Comparison of ENCODE assay signal across 10 mouse cellular contexts in the genomic region with DNA sequence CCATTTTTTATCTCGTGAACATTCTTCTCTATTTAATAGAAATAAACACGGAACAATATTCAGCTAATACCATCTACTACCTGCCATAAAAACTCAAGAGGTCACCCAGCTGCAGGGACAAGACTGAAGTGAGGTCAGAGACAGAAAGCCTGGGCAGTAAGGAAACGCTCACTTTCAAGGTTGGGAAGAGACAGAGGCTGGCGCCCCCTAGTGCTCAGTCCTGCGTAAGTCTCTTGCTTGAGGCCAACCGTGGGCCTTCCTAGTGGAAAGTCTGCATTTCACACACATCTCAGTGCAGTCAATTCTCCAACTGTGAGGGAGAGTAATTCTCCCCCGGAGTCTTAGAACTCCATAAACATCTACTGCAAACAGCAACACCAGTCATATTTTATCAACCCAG.
A peak's percentile ranks its signal among the peaks of the same experiment; 100 is the strongest.
DNase-seq lines count a peak whose midpoint lies in the region; ATAC-seq and TF ChIP-seq lines count a peak whose summit lies in the region.
"Had no signal": no experiment of that assay in that cellular context is flagged by ENCODE, and none has a peak within 500 bp of the region (broad histone marks: within the 10 kb centered on the region; RNA-seq: fewer than 3 reads in every experiment).

No protein-coding gene starts in this region.

- peak; percentile 91 for ATAC-seq in common myeloid progenitor, adult 5-6 weeks (replicated peaks; ENCODE audit: low read depth, poor library complexity, severe bottlenecking)
- peak; percentile 45; the same call in 1 of the 2 replicates for ATAC-seq in heart, postnatal 0 days (ENCODE audit: insufficient read depth, low read depth)
- peak; percentile 64 for ATAC-seq in lung, postnatal 0 days

- TF ChIP-seq CTCF in heart, postnatal 0 days (IDR thresholded peaks at IDR 0.05; ENCODE audit: low read depth), result peak; percentile 78
- TF ChIP-seq CTCF in layer of hippocampus, adult 2 months (conservative IDR thresholded peaks at IDR 0.05), result peak; percentile 96
- peak; percentile 87 for TF ChIP-seq CTCF in lung, postnatal 0 days (IDR thresholded peaks at IDR 0.05)

- no peaks in the 10 kb centered on the region for H3K9me3 ChIP-seq in heart, postnatal 0 days (replicated peaks; ENCODE audit: control insufficient read depth, low read length)
- H3K9me3 ChIP-seq in lung, postnatal 0 days (ENCODE audit: low read length), result no peaks in the 10 kb centered on the region
- H3K9me3 ChIP-seq: embryonic facial prominence, embryonic 15.5 days had no signal

- DNase-seq in 416B (ENCODE audit: low read depth) (peak; percentile 42), ZHBTc4 (ENCODE audit: low read depth, low spot score) (peak; percentile 82)
- peak; percentile 74 for DNase-seq in heart, postnatal 0 days (ENCODE audit: low spot score)
- peak; percentile 55 to 78 for DNase-seq in layer of hippocampus, adult 2 months (ENCODE audit: low spot score in 2 of 2)
- DNase-seq in lung, postnatal 0 days (ENCODE audit: low spot score), result peak; percentile 80
- peak; percentile 81 for DNase-seq in ovary, postnatal 36 days (ENCODE audit: low spot score)
- peak; percentile 85 for DNase-seq in thymus, postnatal 4 days

- H3K9ac ChIP-seq in heart, postnatal 0 days (replicated peaks; ENCODE audit: low read depth, low read length), result no peak overlapping the region
- H3K9ac ChIP-seq in lung, postnatal 0 days (replicated peaks; ENCODE audit: low read depth), result no peak overlapping the region
- H3K9ac ChIP-seq: embryonic facial prominence, embryonic 15.5 days; neural tube, embryonic 13.5 days had no signal

- H3K36me3 ChIP-seq in heart, postnatal 0 days (replicated peaks; ENCODE audit: control insufficient read depth, insufficient read depth, low read length), result no peaks in the 10 kb centered on the region
- H3K36me3 ChIP-seq in lung, postnatal 0 days (ENCODE audit: insufficient read depth, low read length), result no peaks in the 10 kb centered on the region
- H3K36me3 ChIP-seq: neural tube, embryonic 13.5 days had no signal

- no peaks in the 10 kb centered on the region for H3K4me1 ChIP-seq in heart, postnatal 0 days (ENCODE audit: control insufficient read depth, insufficient read depth)
- no peaks in the 10 kb centered on the region for H3K4me1 ChIP-seq in lung, postnatal 0 days (ENCODE audit: insufficient read depth, low read depth, low read length)
- H3K4me1 ChIP-seq: embryonic facial prominence, embryonic 15.5 days had no signal

- no peaks in the 10 kb centered on the region for H3K27me3 ChIP-seq in heart, postnatal 0 days (ENCODE audit: control insufficient read depth, insufficient read depth, low read length)
- H3K27me3 ChIP-seq in lung, postnatal 0 days (replicated peaks; ENCODE audit: insufficient read depth, low read length), result no peaks in the 10 kb centered on the region
- H3K27me3 ChIP-seq: embryonic facial prominence, embryonic 15.5 days; neural tube, embryonic 13.5 days had no signal

- no peak overlapping the region for H3K4me3 ChIP-seq in heart, postnatal 0 days (ENCODE audit: low read depth, low read length)
- H3K4me3 ChIP-seq in layer of hippocampus, adult 2 months, result no peak overlapping the region
- no peak overlapping the region for H3K4me3 ChIP-seq in lung, postnatal 0 days (ENCODE audit: low read depth, low read length)
- H3K4me3 ChIP-seq: embryonic facial prominence, embryonic 15.5 days; neural tube, embryonic 13.5 days had no signal

- TF ChIP-seq EP300 in heart, postnatal 0 days (IDR thresholded peaks at IDR 0.05; ENCODE audit: low read depth), result no peak
- no peak for TF ChIP-seq EP300 in lung, postnatal 0 days (IDR thresholded peaks at IDR 0.05)

- no peak overlapping the region for H3K27ac ChIP-seq in heart, postnatal 0 days (ENCODE audit: low read depth)
- no peak overlapping the region for H3K27ac ChIP-seq in layer of hippocampus, adult 2 months
- no peak overlapping the region for H3K27ac ChIP-seq in lung, postnatal 0 days (ENCODE audit: low read length)
- H3K27ac ChIP-seq: embryonic facial prominence, embryonic 15.5 days; neural tube, embryonic 13.5 days had no signal

- WGBS in heart, postnatal 0 days, result 44% methylated on average over 7 of the region's 7 CpGs
- WGBS in lung, postnatal 0 days, result 31% methylated on average over 7 of the region's 7 CpGs

- H3K4me2 ChIP-seq in heart, postnatal 0 days (ENCODE audit: low read depth, low read length), result no peak overlapping the region
- no peak overlapping the region for H3K4me2 ChIP-seq in lung, postnatal 0 days (replicated peaks; ENCODE audit: low read depth, low read length)
- H3K4me2 ChIP-seq: embryonic facial prominence, embryonic 15.5 days; neural tube, embryonic 13.5 days had no signal
